Mouse (Mus musculus) inflammation-experienced regulatory T-cells, adult 6 months (primary cell): Measurements from ENCODE around the gene Tpm1. TPM values are rescaled to one million over a fixed set of nuclear protein-coding genes. Genes with fewer than 3 reads are reported as not detected.

Experiments used
- ATAC-seq: one replicate; pipeline ENCODE4 v1.8.0; 2017
- polyA plus RNA-seq, 3 experiments: library from polyadenylated mRNA; unstranded; fragments of 100-300 nt; shearing (Covaris generic); gene quantifications; one replicate each; pipeline ENCODE4 v1.2.1; 2017

The Tpm1 gene
- polyA plus RNA-seq, 3 experiments from 2014 or later, result 31.8 to 34.9 (median 32.4) TPM

DNA sequence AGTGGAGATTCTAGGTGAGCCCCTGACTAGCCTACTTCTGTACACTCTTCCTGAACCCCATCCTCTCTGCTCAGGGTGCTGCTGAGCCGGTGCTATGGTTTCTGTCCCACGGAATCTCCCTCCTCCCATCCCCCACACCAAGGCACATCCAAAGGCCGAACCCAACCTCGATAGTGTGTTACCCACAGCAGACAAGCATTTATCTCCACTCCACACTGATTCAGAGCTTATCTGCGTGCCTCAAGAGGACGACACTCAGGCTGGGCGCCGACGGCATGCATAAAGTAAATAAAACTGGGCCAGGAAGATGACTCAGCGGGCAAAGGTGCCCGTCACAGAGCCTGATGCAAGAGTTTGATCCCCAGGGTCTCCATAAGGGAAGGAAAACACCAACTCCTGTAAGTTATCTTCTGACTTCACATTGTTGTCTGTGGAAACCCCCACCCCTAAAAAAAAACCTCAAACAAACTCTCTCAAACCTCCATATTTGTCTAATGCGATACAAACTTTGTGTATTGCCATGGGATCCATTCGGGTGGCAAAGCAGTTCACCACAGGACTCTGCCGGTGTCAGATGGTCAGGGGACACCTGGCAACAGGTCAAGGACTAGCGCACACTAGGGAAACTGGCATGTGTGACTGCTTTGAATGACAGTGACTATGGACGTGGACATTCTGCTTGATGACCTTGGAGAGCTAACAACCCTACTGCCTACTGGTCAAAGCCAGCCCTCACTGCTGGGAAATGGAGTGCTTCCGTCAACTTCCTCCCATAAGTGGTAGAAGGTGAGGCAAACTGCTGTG, 24.1 kb downstream of the Tpm1 start:
- ATAC-seq, result no peak

DNA sequence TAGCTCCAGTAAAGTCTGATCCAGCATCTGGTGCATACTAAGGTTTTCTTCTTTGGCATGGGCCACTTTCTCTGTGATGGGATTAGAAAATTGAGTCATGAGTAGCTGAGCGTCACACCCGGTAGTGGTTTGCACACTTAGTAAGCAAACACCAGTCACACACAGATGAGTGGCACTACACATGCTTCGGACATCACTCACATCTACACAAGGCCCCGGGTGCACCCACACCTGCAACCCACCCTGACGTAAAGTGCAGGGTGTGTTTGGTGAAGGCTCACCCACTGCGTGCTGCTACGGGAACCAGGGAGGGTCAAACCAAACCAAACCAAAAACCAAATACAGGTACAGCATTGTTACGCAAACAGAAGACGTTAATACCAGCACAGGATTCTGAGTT, 25.8 kb downstream of the Tpm1 start:
- no peak for ATAC-seq

- ATAC-seq, result no peak
These were observed 29.1 kb downstream of the Tpm1 start for GRCm38 (mm10) chr9:67020063-67020462.

- no peak for ATAC-seq
These were observed 35.7 kb downstream of the Tpm1 start for GRCm38 (mm10) chr9:67013501-67013900.

- no peak for ATAC-seq
These were observed 36.7 kb downstream of the Tpm1 start for GRCm38 (mm10) chr9:67012470-67012869.

- no peak for ATAC-seq
These were observed 37.7 kb downstream of the Tpm1 start for GRCm38 (mm10) chr9:67011483-67011882.

- no peak for ATAC-seq
These were observed 40.4 kb downstream of the Tpm1 start for GRCm38 (mm10) chr9:67008781-67009180.

- ATAC-seq, result no peak
These were observed 42.8 kb downstream of the Tpm1 start for GRCm38 (mm10) chr9:67006376-67006775.

GRCm38 (mm10) chr9:67005161-67005742, 44.0 kb downstream of the Tpm1 start:
- no peak for ATAC-seq

DNA sequence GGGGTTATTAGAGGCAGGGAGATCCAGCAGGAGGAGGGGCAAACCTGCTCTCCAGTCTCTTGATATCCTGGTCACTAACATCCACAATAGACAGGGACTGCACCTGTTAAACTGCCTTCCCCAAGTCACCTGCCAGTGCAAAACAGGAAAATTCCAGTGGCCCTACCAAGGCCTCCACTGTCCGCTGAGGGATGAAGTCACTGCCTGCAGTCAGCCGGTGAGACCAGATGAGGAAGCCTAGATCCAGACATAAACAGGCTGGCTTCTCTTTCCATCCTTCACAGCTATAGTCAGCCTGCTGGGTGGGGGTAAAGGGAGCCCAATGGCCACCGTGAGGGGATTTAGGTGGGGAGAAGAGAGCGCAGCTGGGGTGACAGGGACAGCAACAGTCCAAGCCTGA, 45.5 kb downstream of the Tpm1 start:
- no peak for ATAC-seq

DNA sequence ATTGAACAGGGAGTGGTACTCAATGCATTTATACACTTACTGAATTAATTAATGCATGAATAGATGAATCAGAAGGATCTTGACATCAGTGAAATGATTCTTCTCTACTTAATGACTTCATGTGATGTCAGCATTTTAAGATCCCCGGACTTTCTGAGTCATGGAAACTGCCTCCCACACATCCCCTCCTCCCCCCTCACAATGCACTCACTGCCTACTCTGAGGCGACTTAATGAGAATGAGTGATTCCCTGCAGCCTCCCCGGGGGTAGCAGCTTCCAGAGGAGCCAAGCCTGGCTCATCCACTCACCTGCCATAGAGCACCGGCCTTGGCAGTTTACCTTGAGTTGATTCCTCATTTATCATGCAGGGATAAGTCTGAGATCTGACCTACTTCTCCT, 46.0 kb downstream of the Tpm1 start:
- no peak for ATAC-seq

DNA sequence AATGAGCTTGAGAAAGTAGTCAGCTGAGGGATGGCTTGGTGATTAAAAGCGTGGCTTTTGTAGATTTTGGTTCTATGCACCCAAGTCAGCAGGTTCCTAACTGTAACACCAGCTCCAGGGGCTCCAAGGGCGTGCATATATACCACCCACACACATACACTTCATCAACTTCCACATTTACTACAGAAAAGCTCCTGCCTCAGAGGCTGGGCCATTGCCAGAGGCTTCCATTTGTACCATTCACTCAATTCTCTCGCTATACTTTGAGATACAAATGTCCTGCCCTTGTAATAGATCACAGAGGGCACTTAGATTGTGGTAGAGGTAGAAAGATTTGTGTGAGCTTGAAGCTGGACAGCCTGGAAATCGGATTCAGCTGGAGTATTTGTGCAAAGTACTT, 47.7 kb downstream of the Tpm1 start:
- ATAC-seq, result no peak

GRCm38 (mm10) chr9:67001050-67001449, 48.2 kb downstream of the Tpm1 start:
- no peak for ATAC-seq

DNA sequence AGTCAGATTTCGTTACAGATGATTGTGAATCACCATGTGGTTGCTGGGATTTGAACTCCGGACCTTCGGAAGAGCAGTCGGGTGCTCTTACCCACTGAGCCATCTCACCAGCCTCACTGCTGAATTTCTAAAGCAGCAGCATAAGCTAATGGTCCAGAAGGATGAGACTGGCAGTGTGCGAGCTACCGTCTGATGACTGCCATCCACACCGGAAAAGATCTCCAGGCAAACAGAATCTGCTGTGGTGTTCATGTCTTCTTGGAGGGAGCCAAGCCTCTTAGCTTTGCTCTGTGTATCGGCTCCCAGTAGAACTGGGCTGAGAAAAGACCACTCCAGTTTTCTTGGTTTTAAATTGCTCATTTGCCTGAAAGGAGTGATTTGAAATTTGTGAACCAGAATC, 49.5 kb downstream of the Tpm1 start:
- no peak for ATAC-seq

GRCm38 (mm10) chr9:66991750-66992410, 57.3 kb downstream of the Tpm1 start:
- no peak for ATAC-seq

DNA sequence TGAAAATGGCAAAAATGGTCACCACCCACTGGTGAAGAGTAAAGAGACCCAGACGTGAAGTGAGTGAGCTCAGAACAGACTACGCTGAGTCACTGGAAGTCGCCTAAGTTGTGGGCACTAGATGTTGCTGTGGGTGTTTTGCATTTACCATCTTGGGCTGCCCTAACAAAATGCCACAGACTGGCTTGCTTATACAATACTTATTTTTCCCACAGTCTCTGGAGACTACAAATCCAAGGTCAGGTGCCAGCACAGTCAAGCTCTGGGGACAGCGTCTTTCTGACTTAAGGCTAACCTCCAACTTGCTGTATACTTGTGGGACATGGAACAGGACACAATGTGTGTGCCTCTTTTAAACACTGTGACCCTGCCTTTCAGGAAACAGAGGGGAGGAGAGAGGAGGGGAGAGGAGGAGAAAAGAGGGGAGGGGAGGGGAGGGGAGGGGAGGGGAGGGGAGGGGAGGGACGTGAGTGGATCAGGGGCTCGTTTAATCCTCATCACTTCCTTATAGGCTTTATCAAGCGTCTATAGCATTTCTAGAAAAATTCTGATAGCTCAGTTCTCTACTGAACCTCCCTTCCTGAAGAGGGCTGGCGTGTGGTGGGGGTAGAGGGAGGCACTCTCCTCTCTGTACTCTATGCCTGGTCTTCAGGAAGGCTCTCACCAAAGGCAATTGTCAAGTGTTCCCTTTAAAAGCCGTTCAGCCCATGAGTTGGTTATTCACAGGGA, 58.0 kb downstream of the Tpm1 start:
- no peak for ATAC-seq

DNA sequence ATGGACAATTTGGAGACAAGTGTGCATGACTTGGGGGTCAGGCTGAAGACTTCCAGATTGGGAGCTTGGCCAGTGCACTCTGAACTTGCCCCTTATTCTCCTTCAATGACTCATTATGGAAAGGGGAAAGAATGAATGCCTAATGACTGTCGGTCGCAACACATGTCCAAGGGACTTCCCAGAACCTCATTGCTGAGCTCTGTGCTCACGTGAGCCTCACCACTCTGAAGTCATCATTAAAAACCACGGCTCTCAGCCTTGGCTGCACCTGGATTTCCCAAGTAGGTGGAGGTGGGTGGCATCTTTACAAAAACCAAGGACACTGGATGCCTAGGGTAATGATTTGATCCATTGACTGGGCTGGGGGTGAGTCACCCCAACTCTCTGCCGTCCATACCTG, 59.2 kb downstream of the Tpm1 start:
- peak; percentile 67 for ATAC-seq

DNA sequence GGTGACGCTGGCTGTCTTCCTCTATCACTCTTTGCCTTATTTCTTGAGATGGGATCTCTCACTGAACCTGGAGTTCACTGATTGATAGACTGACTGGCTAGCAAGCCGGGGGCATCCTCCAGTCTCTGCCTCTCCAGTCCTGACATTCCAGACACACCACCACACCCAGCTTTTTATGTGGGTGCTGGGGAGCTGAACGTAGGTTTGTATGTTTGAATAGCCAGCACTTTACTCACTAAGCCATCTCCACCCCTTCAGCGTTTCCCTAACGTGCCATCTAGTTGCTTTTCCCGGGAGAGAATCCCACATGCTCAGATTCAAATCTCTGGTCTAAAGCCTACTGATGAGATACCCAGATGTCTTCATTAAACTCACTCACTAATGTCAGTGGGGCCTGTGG, 59.6 kb downstream of the Tpm1 start:
- ATAC-seq, result no peak

- ATAC-seq, result peak; percentile 35
These were observed 60.3 kb downstream of the Tpm1 start for GRCm38 (mm10) chr9:66988888-66989414.

DNA sequence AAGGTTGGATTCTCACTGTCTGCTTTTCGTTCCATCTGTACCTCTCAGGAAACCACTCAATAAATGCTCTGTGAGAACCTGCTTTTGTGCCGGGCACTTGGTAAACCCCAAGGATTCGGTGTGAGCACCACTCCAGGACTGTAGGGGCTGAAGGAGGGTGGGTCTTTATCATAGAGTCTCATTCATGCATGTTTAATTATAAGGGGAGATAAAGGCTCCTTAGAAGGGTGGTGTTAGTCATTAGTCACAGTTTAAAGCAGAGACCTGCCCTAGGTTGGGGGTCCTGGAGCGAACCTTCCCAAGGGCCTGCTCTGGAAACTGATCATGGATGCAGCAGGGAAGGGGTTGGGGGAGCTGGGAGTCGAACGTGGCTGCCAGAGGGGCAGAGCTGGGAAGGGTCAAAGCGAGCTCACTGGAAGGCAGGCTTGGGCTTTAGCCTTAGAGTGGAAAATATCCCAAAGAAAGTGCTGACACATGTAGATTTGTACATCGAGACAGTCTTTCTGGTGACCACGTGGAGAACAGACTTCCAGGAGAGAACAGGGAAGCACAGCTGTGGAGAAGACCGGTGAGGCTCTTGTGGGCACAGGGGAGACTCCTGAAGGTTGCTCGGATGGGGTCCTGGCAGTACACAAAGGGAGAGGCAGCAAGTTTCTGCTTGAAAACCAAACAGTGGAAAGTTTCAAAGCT, 60.9 kb downstream of the Tpm1 start:
- no peak for ATAC-seq

- ATAC-seq, result no peak
These were observed 63.8 kb downstream of the Tpm1 start for GRCm38 (mm10) chr9:66985377-66985776.

- no peak for ATAC-seq
These were observed 67.1 kb downstream of the Tpm1 start for GRCm38 (mm10) chr9:66982085-66982484.
